Mouse (Mus musculus) liver, embryonic 14.5 days (tissue): ENCODE results near the gene U2af1l4.

Source experiments
- CTCF ChIP-seq: IDR thresholded peaks from 2 replicates; pipeline ENCODE4 v1.5.1; 2016; ENCODE audit warnings: antibody characterized with exemption, low read depth, control low read depth
- EP300 ChIP-seq: IDR thresholded peaks from 2 replicates; pipeline ENCODE4 v1.6.1; 2016; ENCODE audit warnings: antibody characterized with exemption, low read depth

GRCm38 (mm10) chr7:30584339-30584738, 21.2 kb downstream of the U2af1l4 start:
- TF ChIP-seq EP300 (no peak), CTCF (no peak)
